Mouse (Mus musculus) liver, postnatal 0 days (tissue): Measurements from ENCODE around the gene Slc38a5.

Experiments used
- CTCF ChIP-seq: sonication (generic); IDR thresholded peaks from 2 replicates; pipeline ENCODE4 v1.5.1; 2016; ENCODE audit warnings: antibody characterized with exemption, low read depth
- EP300 ChIP-seq: IDR thresholded peaks from 2 replicates; pipeline ENCODE4 v1.6.1; 2016; ENCODE audit warnings: antibody characterized with exemption, low read depth, mild to moderate bottlenecking

GRCm38 (mm10) chrX:8251789-8252333 is 19.1 kb upstream of the Slc38a5 start:
- TF ChIP-seq CTCF: no peak
- no peak for TF ChIP-seq EP300
